Mouse (Mus musculus) liver, embryonic 13.5 days (tissue): ENCODE measurements around the gene Cdk5r2. TPM values are rescaled to one million over a fixed set of nuclear protein-coding genes. Genes with fewer than 3 reads are reported as not detected.
A peak's percentile ranks its signal among the peaks of the same experiment; 100 is the strongest.
"Not testable (repeated sequence)": the region's sequence is repeated elsewhere in the genome, so short reads cannot be mapped to it uniquely, and the experiment has no call there.

Experiments used
- ATAC-seq: fragments of 200-750 bp; cut with Nextera tagmentation; 2 replicates; pipeline ENCODE4 v1.8.0; 2017; ENCODE audit warnings: low read depth, mild to moderate bottlenecking, moderate number of reproducible peaks, moderate library complexity
- DNase-seq: peaks from one replicate; pipeline ENCODE4 v3.0.0; 2022
- H3K27ac ChIP-seq: fragments of 300-500 bp; sonication (generic); 2 replicates; pipeline ENCODE4 v1.5.1; 2015; ENCODE audit warnings: moderate library complexity, mild to moderate bottlenecking, inconsistent platforms
- H3K27me3 ChIP-seq: fragments of 300-500 bp; sonication (generic); 2 replicates; pipeline ENCODE4 v1.6.1; 2015; ENCODE audit warnings: mild to moderate bottlenecking, inconsistent platforms
- H3K36me3 ChIP-seq: fragments of 300-500 bp; sonication (generic); 2 replicates; pipeline ENCODE4 v1.6.1; 2015; ENCODE audit warnings: mild to moderate bottlenecking, inconsistent platforms
- H3K4me1 ChIP-seq: fragments of 300-500 bp; sonication (generic); replicated peaks from 2 replicates; pipeline ENCODE4 v1.6.1; 2015; ENCODE audit warnings: inconsistent platforms
- H3K4me2 ChIP-seq: fragments of 300-500 bp; sonication (generic); 2 replicates; pipeline ENCODE4 v1.6.1; 2015; ENCODE audit warnings: inconsistent platforms, mild to moderate bottlenecking, moderate library complexity
- H3K4me3 ChIP-seq: fragments of 300-500 bp; sonication (generic); replicated peaks from 2 replicates; pipeline ENCODE4 v1.5.1; 2015; ENCODE audit warnings: mild to moderate bottlenecking, inconsistent platforms
- H3K9ac ChIP-seq: fragments of 300-500 bp; sonication (generic); 2 replicates; pipeline ENCODE4 v1.6.1; 2015; ENCODE audit warnings: mild to moderate bottlenecking, inconsistent platforms
- H3K9me3 ChIP-seq: fragments of 300-500 bp; sonication (generic); replicated peaks from 2 replicates; pipeline ENCODE4 v1.6.1; 2016; ENCODE audit warnings: inconsistent platforms
- WGBS: fragments of 180-500 bp; shearing (Covaris S2); methylation state at CpG from one replicate; pipeline ENCODE4 v1.1.7; 2015; ENCODE audit not compliant: insufficient replicate concordance; 5-methylcytosine and 5-hydroxymethylcytosine counted together
- polyA plus RNA-seq: library from polyadenylated mRNA; unstranded; fragments of >200 nt; fragmentation: Nextera tagmentation; extraction: Ambion mirVana; gene quantifications from 2 replicates; pipeline ENCODE4 v1.2.1, GENCODE M21; 2015

The Cdk5r2 gene
- polyA plus RNA-seq, result not detected in 2 replicates

- Histone ChIP-seq H3K27ac (no peak within 1 kb of the TSS), H3K9ac (no peak within 1 kb of the TSS)
Observed at GRCm38 (mm10) chr1:74854306-74855056, at the start of gene Cdk5r2. Gene Cdk5r2 (plus strand): TSS chr1:74854934.

GRCm38 (mm10) chr1:74805340-74805835, 49.3 kb upstream of the Cdk5r2 start:
- ATAC-seq (no peak), DNase-seq (no peak)
- H3K4me2 ChIP-seq, result no peak overlapping the region
- no peak overlapping the region for H3K27ac ChIP-seq
- H3K36me3 ChIP-seq, result no peaks in the 10 kb centered on the region
- peaks cover 10% of the 10 kb centered on the region for H3K4me1 ChIP-seq
- H3K9me3 ChIP-seq, result no peaks in the 10 kb centered on the region
- H3K9ac ChIP-seq, result no peak overlapping the region
- H3K4me3 ChIP-seq, result no peak overlapping the region
- peaks cover 100% of the 10 kb centered on the region for H3K27me3 ChIP-seq
- WGBS, result 13% methylated on average over 4 of the region's 4 CpGs

More at GRCm38 (mm10) chr1:74854306-74855056, at the start of gene Cdk5r2:
- Histone ChIP-seq H3K4me2 (peak within 1 kb of the TSS; percentile 69), H3K36me3 (no peaks in the 10 kb centered on the region), H3K4me1 (peaks cover 15% of the 10 kb centered on the region), H3K27me3 (peaks cover 100% of the 10 kb centered on the region), H3K4me3 (peak within 1 kb of the TSS; percentile 53), H3K9me3 (no peaks in the 10 kb centered on the region)
- peak; percentile 37 for DNase-seq
- WGBS, result 2% methylated on average over 31 of the region's 39 CpGs
- ATAC-seq, result peak; percentile 67

DNA sequence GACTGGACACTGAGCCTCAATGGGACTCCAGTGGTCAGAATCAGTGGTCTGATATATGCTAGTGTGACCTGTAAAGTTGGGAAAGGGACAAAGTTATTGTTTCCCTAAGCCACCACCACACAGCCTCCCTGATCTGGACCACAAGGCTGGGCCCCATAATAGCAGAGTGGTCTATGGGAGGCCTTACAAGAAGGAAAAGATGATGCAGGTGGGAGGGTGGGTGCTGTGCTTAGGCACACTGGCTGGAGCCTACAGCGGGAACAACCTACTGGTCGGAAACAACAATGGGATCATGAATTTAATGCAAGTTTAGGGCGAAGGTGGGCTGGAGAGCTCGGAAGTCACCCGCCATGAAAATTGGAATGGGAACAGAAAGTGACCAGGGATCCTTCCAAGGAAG, 48.9 kb upstream of the Cdk5r2 start:
- Histone ChIP-seq H3K9me3 (no peaks in the 10 kb centered on the region), H3K9ac (no peak overlapping the region), H3K4me1 (peaks cover 10% of the 10 kb centered on the region), H3K36me3 (no peaks in the 10 kb centered on the region), H3K27me3 (peaks cover 98% of the 10 kb centered on the region), H3K4me3 (no peak overlapping the region), H3K4me2 (no peak overlapping the region), H3K27ac (no peak overlapping the region)
- 7% methylated on average over 5 of the region's 5 CpGs for WGBS
- ATAC-seq (no peak), DNase-seq (no peak)

DNA sequence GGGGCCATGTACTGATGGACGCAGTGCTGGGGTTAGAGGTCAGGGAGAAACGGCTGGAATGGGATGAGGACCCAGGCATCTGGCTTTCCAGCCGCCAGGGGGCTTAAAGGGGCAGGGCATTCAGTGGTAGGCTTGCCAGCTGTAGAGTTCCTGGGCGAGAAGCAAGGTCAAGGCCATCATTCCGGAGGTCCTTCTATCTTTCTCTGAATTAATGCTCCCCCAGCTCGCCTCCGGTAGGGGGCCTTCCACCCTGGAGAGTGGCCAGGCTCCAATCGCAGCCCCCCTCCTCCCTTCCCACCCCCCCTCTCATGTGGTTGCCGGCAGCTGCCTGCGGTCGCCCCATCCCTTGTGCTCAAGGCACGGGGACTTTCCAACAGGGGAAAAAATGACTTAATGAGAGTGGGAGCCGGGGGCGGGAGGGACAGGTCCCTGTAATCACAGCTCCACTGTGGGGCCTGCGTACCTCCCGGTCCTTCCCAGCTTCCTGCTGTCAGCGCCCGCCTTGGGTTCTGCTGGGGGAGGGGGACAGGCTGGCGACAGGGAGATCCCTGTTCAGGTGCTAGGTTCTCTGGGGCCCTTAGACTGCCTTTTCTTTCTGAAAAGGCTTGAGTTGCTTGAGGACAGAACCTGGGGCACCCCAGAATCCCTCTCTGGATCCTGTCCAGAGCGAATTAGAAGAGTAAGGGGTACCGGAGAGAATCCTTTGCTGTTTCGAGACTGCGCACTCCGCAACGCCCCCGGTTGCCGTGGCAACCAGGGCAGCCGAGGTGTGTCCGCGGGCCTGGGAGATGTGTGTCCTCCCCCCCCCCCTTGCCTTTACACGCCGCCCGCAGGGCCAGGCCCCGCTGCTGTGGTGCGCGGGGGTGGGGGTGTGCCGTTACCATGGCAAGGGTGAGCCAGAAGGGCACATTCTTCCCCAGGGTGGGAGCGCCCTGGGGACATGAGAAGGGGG, 48.1 kb upstream of the Cdk5r2 start:
- H3K4me3 ChIP-seq, result no peak overlapping the region
- H3K27ac ChIP-seq, result no peak overlapping the region
- WGBS, result 2% methylated on average over 37 of the region's 38 CpGs
- H3K27me3 ChIP-seq, result peaks cover 95% of the 10 kb centered on the region
- peaks cover 10% of the 10 kb centered on the region for H3K4me1 ChIP-seq
- H3K9ac ChIP-seq, result no peak overlapping the region
- no peaks in the 10 kb centered on the region for H3K36me3 ChIP-seq
- DNase-seq (no peak), ATAC-seq (no peak)
- H3K4me2 ChIP-seq, result no peak overlapping the region
- H3K9me3 ChIP-seq, result no peaks in the 10 kb centered on the region

GRCm38 (mm10) chr1:74807551-74808071, 47.1 kb upstream of the Cdk5r2 start:
- Histone ChIP-seq H3K4me2 (no peak overlapping the region), H3K27ac (no peak overlapping the region), H3K27me3 (peaks cover 89% of the 10 kb centered on the region), H3K4me3 (no peak overlapping the region), H3K9me3 (no peaks in the 10 kb centered on the region), H3K36me3 (no peaks in the 10 kb centered on the region), H3K9ac (no peak overlapping the region), H3K4me1 (peaks cover 10% of the 10 kb centered on the region)
- no peak for ATAC-seq
- WGBS, result 9% methylated on average over 23 of the region's 23 CpGs
- no peak for DNase-seq

GRCm38 (mm10) chr1:74808078-74808477, 46.7 kb upstream of the Cdk5r2 start:
- peaks cover 10% of the 10 kb centered on the region for H3K4me1 ChIP-seq
- no peak overlapping the region for H3K27ac ChIP-seq
- peaks cover 86% of the 10 kb centered on the region for H3K27me3 ChIP-seq
- peak; percentile 54 for DNase-seq
- ATAC-seq, result peak; percentile 41; the same call in 1 of the 2 replicates
- H3K4me3 ChIP-seq, result no peak overlapping the region
- no peaks in the 10 kb centered on the region for H3K9me3 ChIP-seq
- no peak overlapping the region for H3K4me2 ChIP-seq
- under 1% methylated on average over 16 of the region's 16 CpGs for WGBS
- H3K9ac ChIP-seq, result no peak overlapping the region
- no peaks in the 10 kb centered on the region for H3K36me3 ChIP-seq

DNA sequence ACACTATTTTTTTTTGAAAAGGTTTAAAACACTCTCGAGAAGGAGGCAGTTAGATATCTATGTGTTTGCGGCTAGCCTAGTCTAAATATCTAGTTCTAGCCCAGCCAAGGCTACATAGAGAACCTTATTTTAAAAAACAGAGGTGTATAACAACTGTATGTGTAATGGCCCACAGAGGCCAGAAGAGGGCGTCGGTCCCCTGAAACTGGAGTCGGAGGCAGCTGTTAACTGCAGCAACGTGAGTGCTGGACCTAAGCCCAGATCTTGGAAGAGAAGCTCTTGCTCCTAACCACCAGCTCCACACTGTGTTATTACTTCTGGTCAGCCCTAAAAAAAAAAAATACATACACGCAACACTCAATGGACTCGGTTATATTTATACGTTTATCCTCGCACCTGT, 45.7 kb upstream of the Cdk5r2 start:
- H3K9ac ChIP-seq, result no peak overlapping the region
- H3K9me3 ChIP-seq, result no peaks in the 10 kb centered on the region
- ATAC-seq, result no peak
- 47% methylated on average over 10 of the region's 10 CpGs for WGBS
- peaks cover 10% of the 10 kb centered on the region for H3K4me1 ChIP-seq
- H3K27me3 ChIP-seq, result peaks cover 84% of the 10 kb centered on the region
- H3K4me2 ChIP-seq, result no peak overlapping the region
- no peaks in the 10 kb centered on the region for H3K36me3 ChIP-seq
- no peak for DNase-seq
- no peak overlapping the region for H3K27ac ChIP-seq
- H3K4me3 ChIP-seq, result no peak overlapping the region

DNA sequence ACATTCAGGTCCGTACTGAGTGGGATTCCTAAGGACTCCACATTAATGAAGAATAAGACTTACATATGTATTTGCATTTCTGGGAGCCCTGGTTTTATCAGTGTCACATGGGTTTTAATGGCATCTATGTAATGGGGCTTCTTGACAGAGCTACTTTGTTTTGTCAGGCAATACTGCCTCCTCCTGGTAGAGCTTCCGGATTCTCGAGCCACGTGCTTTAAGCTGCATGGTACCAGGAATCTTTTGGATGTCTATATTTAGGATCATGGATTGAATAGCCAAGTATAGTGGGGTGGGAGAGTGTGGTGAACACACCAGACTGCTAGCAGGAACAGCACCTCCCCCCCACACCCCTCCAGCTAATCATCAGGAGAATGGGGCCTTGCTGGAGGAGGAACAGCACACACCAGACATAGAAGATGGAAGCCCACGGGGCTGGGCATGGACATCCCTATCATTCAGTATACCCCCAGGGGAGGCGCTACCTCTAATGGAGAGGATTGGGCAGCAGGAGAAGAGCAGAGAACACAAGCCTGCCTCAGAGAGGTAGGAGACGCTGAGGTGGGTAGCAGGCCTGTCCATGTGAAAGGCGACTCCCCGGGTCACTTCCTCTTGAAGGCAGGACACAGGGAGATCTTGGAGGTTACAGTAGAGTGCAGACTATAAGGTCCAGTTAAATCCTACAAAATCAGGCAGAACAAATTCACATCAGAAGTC, 39.6 kb upstream of the Cdk5r2 start:
- Histone ChIP-seq H3K36me3 (no peaks in the 10 kb centered on the region), H3K4me1 (peaks cover 10% of the 10 kb centered on the region; the same call in 1 of the 2 replicates), H3K27ac (no peak overlapping the region), H3K4me2 (no peak overlapping the region), H3K9me3 (no peaks in the 10 kb centered on the region), H3K4me3 (no peak overlapping the region), H3K9ac (no peak overlapping the region), H3K27me3 (peaks cover 23% of the 10 kb centered on the region)
- 68% methylated on average over 9 of the region's 9 CpGs for WGBS
- ATAC-seq, result no peak
- DNase-seq, result no peak

DNA sequence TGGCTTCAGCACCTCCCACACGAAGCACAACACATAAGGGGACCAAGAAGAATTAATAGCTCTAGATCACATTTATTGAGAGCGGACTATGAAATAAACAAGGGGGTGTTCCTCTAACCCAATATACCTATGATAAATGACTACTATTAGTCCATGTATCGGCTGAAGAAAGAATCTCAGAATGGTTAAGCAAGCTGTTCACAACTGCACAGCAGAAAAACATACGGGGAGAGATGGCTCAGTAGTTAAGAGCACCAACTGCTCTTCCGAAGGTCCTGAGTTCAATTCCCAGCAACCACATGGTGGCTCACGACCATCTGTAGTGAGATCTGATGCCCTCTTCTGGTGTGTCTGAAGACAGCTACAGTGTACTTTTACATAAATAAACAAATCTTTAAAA, 38.8 kb upstream of the Cdk5r2 start:
- H3K4me1 ChIP-seq, H3K36me3 ChIP-seq, DNase-seq, H3K4me2 ChIP-seq, ATAC-seq, H3K4me3 ChIP-seq, H3K9me3 ChIP-seq, H3K27ac ChIP-seq, H3K9ac ChIP-seq: not testable (repeated sequence)
- 77% methylated on average over 6 of the region's 6 CpGs for WGBS
- peaks cover 16% of the 10 kb centered on the region for H3K27me3 ChIP-seq

GRCm38 (mm10) chr1:74816612-74817199, 38.0 kb upstream of the Cdk5r2 start:
- H3K4me2 ChIP-seq, result peak overlapping the region; percentile 74
- WGBS, result 7% methylated on average over 38 of the region's 38 CpGs
- peak overlapping the region; percentile 72 for H3K4me3 ChIP-seq
- peak overlapping the region; percentile 79 for H3K9ac ChIP-seq
- DNase-seq (peak; percentile 73), ATAC-seq (peak; percentile 83)
- H3K4me1 ChIP-seq, result peaks cover 10% of the 10 kb centered on the region; the same call in 1 of the 2 replicates
- no peak overlapping the region for H3K27ac ChIP-seq
- no peaks in the 10 kb centered on the region for H3K36me3 ChIP-seq
- no peaks in the 10 kb centered on the region for H3K9me3 ChIP-seq
- H3K27me3 ChIP-seq, result peaks cover 12% of the 10 kb centered on the region
